Mouse (Mus musculus): ENCODE data around the gene Myof. TPM values are rescaled to one million over a fixed set of nuclear protein-coding genes. Genes with fewer than 3 reads are reported as not detected.

Gene Myof
- total and polyA plus RNA-seq, 3 experiments, result 0.30 to 4.1 (median 0.59) TPM

GRCm38 (mm10) chr19:38033735-38034057, 9.7 kb downstream of the Myof start:
- H3K27ac ChIP-seq (ENCODE audit: insufficient read depth, low read depth), result no peak overlapping the region
- no peaks in the 10 kb centered on the region for H3K36me3 ChIP-seq (replicated peaks in 1 of 2; ENCODE audit: control insufficient read depth in 1 of 2, insufficient read depth in 1 of 2, low read length in 1 of 2)
- peaks cover 6 to 29% of the 10 kb centered on the region in 2 experiments; a peak in 3 of 4 replicates for H3K4me1 ChIP-seq (ENCODE audit: control insufficient read depth in 1 of 2, insufficient read depth in 2 of 2)
- in situ Hi-C loops (cut with MboI; ENCODE audit: low pct_ligation_motif_present, low pct_unique_long_range_greater_than_20kb, low sequenced_read_pairs), result no loop called here
- DNase-seq (ENCODE audit: extremely low read depth), result no peak
- dilution Hi-C loops (cut with MboI; ENCODE audit: extremely low pct_ligation_motif_present, extremely low pct_unique_long_range_greater_than_20kb, low sequenced_read_pairs), result no loop called here
- TF ChIP-seq JUN (IDR thresholded peaks at IDR 0.05; ENCODE audit: insufficient read depth, low read depth, low read length) (no peak), TBP (conservative IDR thresholded peaks at IDR 0.05; ENCODE audit: low read depth, low read length) (no peak), BHLHE40 (IDR thresholded peaks at IDR 0.05; ENCODE audit: low read depth, low read length) (no peak), ZNF384 (IDR thresholded peaks at IDR 0.05; ENCODE audit: low read depth, low read length) (no peak), MXI1 (IDR thresholded peaks at IDR 0.05; ENCODE audit: low read depth, low read length) (no peak), ETS1 (conservative IDR thresholded peaks at IDR 0.05; ENCODE audit: low read depth, low read length) (no peak), NRF1 (IDR thresholded peaks at IDR 0.05; ENCODE audit: low read depth, low read length) (no peak), CTCF (conservative IDR thresholded peaks at IDR 0.05 in 1 of 2, IDR thresholded peaks at IDR 0.05 in 1 of 2; ENCODE audit: low read depth in 2 of 2, low read length in 2 of 2) (no peak), TCF12 (IDR thresholded peaks at IDR 0.05; ENCODE audit: low read depth, low read length) (no peak), ELF1 (IDR thresholded peaks at IDR 0.05; ENCODE audit: low read depth, low read length) (no peak), ZMIZ1 (IDR thresholded peaks at IDR 0.05; ENCODE audit: low read depth, low read length) (no peak), RAD21 (IDR thresholded peaks at IDR 0.05; ENCODE audit: low read depth, low read length) (no peak)
- no peak overlapping the region for H3K4me2 ChIP-seq (ENCODE audit: insufficient read depth, low read depth, poor library complexity, severe bottlenecking)
- H3K9me3 ChIP-seq (replicated peaks; ENCODE audit: low read length), result no peaks in the 10 kb centered on the region
- no peaks in the 10 kb centered on the region for H3K79me2 ChIP-seq (replicated peaks; ENCODE audit: control insufficient read depth, extremely low read depth, insufficient read depth, poor library complexity, severe bottlenecking)
- H3K27me3 ChIP-seq (replicated peaks), result no peaks in the 10 kb centered on the region
- H3K9ac ChIP-seq (ENCODE audit: insufficient read depth, low read depth), result no peak overlapping the region
- no peak overlapping the region for H3K4me3 ChIP-seq (replicated peaks in 1 of 3; ENCODE audit: low read depth in 2 of 3, low read length in 2 of 3, poor library complexity in 1 of 3)

- H3K36me3 ChIP-seq (replicated peaks in 1 of 2; ENCODE audit: control insufficient read depth in 1 of 2, insufficient read depth in 1 of 2, low read length in 1 of 2), result no peaks in the 10 kb centered on the region
- no peaks in the 10 kb centered on the region for H3K79me2 ChIP-seq (replicated peaks; ENCODE audit: control insufficient read depth, extremely low read depth, insufficient read depth, poor library complexity, severe bottlenecking)
- TF ChIP-seq ZNF384 (IDR thresholded peaks at IDR 0.05; ENCODE audit: low read depth, low read length) (no peak), ZKSCAN1 (IDR thresholded peaks at IDR 0.05; ENCODE audit: borderline replicate concordance, low read depth, low read length) (no peak), PAX5 (IDR thresholded peaks at IDR 0.05; ENCODE audit: low read length) (no peak), ZMIZ1 (IDR thresholded peaks at IDR 0.05; ENCODE audit: low read depth, low read length) (no peak), CTCF (conservative IDR thresholded peaks at IDR 0.05 in 1 of 2, IDR thresholded peaks at IDR 0.05 in 1 of 2; ENCODE audit: low read depth in 2 of 2, low read length in 2 of 2) (no peak), MYC (IDR thresholded peaks at IDR 0.05; ENCODE audit: low read depth, low read length) (no peak), MAX (IDR thresholded peaks at IDR 0.05; ENCODE audit: low read length) (no peak), SMC3 (IDR thresholded peaks at IDR 0.05; ENCODE audit: low read depth, low read length) (no peak), GABPA (IDR thresholded peaks at IDR 0.05; ENCODE audit: insufficient replicate concordance, low read depth, low read length) (no peak), UBTF (IDR thresholded peaks at IDR 0.05; ENCODE audit: low read depth, low read length) (no peak), MEF2A (IDR thresholded peaks at IDR 0.05; ENCODE audit: borderline replicate concordance, low read depth, low read length) (no peak)
- peaks cover 6 to 34% of the 10 kb centered on the region in 2 experiments; a peak in 3 of 4 replicates for H3K4me1 ChIP-seq (ENCODE audit: control insufficient read depth in 1 of 2, insufficient read depth in 2 of 2)
- no peak for DNase-seq (ENCODE audit: extremely low read depth)
- in situ Hi-C loops (cut with MboI; ENCODE audit: low pct_ligation_motif_present, low pct_unique_long_range_greater_than_20kb, low sequenced_read_pairs) (no loop called here), dilution Hi-C loops (cut with MboI; ENCODE audit: extremely low pct_ligation_motif_present, extremely low pct_unique_long_range_greater_than_20kb, low sequenced_read_pairs) (no loop called here)
- H3K4me2 ChIP-seq (ENCODE audit: insufficient read depth, low read depth, poor library complexity, severe bottlenecking), result no peak overlapping the region
- no peak overlapping the region for H3K4me3 ChIP-seq (replicated peaks in 1 of 3; ENCODE audit: low read depth in 2 of 3, low read length in 2 of 3, poor library complexity in 1 of 3)
- no peaks in the 10 kb centered on the region for H3K9me3 ChIP-seq (replicated peaks; ENCODE audit: low read length)
- no peak overlapping the region for H3K9ac ChIP-seq (ENCODE audit: insufficient read depth, low read depth)
- H3K27me3 ChIP-seq (replicated peaks), result no peaks in the 10 kb centered on the region
- no peak overlapping the region for H3K27ac ChIP-seq (ENCODE audit: insufficient read depth, low read depth)
Measured at GRCm38 (mm10) chr19:38032993-38033734, 10.2 kb downstream of the Myof start.

All from CH12.LX (cell line).